Mouse (Mus musculus) thymus, postnatal 14 days (tissue): ENCODE results near the gene Smagp.

Experiments
- DNase-seq: peaks from one replicate; pipeline ENCODE4 v3.0.0; 2021

Smagp gene

DNA sequence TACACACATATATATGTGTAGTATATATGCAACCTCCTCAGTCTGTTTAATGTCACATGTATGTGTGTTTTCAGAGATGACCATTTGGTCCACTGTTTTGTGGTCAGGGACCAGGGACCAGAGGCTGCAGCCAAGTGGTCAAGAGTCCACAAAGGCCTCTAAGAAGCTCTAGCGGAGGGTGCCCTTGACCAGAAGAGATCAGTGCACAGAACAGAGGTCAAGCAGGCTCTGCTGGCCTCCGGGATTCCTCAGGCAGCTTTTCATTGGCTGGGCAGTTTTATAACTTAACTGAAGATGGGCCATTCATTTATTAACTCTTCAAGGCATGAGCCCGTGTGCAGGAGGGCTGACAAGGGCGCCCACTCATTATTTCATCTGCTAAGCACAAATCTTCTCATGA is 49.6 kb downstream of the Smagp start:
- DNase-seq: no peak

DNA sequence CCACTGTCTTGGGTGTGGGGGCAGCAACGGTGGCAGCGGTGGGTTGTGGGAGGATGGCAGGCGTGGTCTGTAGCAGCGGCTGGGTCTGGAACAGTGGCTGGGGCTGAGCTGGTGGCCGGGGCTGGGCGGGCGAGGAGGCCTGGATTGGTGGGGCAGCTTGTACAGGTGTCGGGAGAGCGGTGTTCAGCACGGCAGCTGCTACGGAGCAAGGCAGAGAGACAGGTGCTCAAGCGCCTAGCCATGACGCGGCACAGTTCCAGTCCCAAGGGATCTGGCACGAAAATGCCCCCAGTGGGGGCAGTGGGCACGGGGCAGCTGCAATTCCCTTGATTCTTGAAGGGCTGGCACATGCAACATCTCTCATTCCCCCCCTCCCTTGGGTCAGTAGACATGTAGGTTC is 50.8 kb downstream of the Smagp start:
- DNase-seq: no peak

DNA sequence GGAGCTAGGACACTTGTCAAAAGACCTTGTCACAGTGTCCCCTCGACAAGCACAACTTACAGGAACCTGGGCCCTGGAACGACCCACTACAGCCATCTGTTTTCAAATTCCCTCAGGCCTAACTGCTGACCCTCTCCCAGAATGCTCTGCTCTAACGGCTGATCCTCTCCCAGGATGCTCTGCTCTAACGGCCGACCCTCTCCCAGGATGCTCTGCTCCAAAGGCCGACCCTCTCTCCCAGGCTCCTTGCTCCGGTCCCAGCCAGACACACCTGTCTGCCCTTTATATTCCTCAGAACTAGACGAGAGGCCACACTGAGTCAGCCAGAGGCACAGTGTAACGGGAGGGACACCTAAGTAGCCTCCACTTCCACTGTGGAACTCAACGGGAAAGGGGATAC is 56.6 kb downstream of the Smagp start:
- no peak for DNase-seq

DNA sequence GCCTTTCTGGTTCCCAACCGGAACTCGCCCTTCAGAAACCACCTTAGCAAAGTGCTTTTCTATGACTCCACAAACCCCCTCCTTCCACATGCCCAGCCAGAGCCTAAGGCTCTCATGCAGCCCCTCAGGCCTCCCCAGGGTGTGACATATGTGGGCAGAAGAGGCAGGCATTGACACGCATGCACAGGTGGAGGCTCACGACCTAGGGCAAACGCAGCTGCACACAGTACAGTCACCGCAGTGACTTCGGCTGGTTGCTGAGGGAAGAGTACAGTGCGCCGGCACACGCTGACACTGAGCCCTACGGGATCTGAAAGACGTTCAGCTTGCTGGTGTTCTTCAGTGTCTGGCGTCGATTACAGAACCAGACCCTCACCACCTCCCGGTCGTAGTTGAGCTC is 58.8 kb downstream of the Smagp start:
- DNase-seq: no peak

DNA sequence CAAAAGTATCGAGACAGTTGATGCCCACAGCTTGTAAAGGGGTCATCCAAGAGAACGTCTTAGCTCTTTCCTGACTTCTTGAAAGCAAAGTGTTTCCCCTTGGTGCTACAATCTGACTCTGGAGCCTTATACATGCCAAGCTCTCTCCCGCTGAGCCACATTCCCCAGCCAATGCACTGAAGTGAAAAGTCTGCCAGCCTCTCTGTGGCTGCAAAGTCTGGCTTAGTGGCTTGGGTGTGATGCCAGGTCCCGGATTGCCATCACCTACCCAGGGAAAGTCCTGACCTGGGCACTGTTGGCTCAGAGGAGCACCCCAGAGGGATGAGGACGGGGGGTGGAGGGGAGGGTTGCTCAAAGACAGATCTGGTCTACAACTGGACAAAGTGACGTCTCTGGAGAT is 59.9 kb downstream of the Smagp start:
- DNase-seq: no peak

DNA sequence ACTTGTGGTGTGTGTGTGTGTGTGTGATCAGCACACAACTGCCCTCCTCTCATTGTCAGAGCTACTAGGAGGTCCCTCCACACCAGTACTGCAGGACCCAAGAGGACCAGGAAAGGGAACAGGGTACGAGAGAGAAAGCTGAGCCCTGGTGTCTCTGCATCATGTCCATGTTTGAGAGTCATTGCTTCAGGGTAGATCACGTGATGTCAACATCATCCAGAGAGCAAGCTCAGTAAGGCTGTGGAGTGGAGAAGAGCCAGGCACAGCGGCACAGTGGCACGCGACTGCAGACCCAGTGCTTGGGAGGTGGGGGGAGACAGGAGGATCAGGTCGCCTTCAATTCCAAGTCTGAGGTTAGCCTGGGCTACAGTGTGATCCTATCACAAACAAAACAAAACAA is 60.3 kb downstream of the Smagp start:
- DNase-seq: no peak

DNA sequence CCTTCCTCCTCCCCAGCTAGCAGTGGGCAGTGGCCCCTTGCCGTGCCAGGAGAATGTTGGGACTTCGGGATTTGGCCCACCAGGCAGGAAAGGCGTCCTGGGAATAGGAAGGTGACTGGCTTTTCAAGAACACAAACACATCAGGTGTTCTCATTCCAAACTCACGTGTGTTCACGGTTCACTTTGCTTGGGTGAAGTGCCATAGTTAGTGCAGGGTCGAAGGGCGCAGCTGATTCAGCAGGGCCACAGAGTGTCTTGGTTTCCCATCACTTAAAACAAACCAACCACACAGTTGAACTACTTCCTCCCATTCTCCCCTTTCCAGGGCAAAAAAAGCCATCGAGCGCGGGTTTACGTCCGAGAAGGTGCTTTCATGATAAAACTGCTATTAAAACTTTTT is 61.4 kb downstream of the Smagp start:
- DNase-seq: no peak

DNA sequence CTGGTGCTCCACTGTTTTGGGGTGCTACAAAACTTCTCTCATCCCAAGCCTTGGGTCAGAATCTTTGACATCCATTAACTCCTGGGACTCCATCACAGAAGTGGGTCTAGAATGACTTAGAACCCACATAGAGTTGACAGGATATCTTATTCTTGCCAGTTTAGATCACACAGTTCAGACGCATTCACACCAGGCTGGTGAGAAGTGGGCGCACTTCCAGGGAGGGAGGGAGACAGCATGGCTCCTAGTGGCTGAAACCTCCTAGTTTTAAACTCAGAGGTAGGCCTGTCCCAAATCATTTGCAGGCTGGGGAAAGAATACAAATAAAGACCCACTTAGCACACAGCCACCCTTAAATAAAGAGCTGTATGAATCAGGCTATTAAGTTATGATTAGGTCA is 62.4 kb downstream of the Smagp start:
- no peak for DNase-seq

DNA sequence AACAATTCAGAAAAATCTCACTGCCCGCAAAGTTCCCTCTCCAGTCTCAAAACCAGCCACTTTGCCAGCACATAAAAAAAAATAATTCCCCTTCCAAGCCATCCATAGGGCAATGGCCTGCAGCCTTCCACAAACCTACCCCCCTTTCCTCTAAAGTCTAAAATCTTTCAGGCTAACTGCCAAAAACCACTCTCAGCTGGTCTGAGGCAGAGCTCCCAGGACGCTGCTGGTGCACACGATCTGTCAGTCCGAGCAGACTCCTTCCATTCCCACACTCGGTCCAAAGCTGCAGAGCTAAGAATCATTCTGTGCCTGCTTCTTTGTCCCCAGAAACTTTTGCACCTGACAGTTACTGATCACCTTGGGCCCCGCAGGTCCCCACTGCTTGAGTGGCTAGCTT is 62.8 kb downstream of the Smagp start:
- DNase-seq: no peak
